Mouse (Mus musculus) cortical plate, adult 2 months (tissue): ENCODE results near the gene Eva1b. TPM values are rescaled to one million over a fixed set of nuclear protein-coding genes. Genes with fewer than 3 reads are reported as not detected.

Source experiments
- H3K27ac ChIP-seq: fragments of 200-500 bp; 2 replicates; pipeline ENCODE4 v1.5.1; 2012; ENCODE audit warnings: low read length, control low read depth, inconsistent platforms; ENCODE audit not compliant: insufficient read depth
- H3K4me1 ChIP-seq: fragments of 200-500 bp; 2 replicates; pipeline ENCODE4 v1.6.1; 2011; ENCODE audit warnings: low read length; ENCODE audit not compliant: control insufficient read depth, insufficient read depth
- H3K4me3 ChIP-seq: fragments of 200-500 bp; 2 replicates; pipeline ENCODE4 v1.5.1; 2011; ENCODE audit warnings: mild to moderate bottlenecking, low read length, control low read depth; ENCODE audit not compliant: insufficient read depth
- CTCF ChIP-seq: fragments of 200-500 bp; IDR thresholded peaks from 2 replicates; pipeline ENCODE4 v1.5.1; 2011; ENCODE audit warnings: mild to moderate bottlenecking, control low read depth, low read length; ENCODE audit not compliant: insufficient read depth; ENCODE audit errors: extremely low read depth
- POLR2A ChIP-seq: fragments of 200-500 bp; IDR thresholded peaks from 2 replicates; pipeline ENCODE4 v1.6.1; 2011; ENCODE audit warnings: mild to moderate bottlenecking, low read length, control low read depth; ENCODE audit not compliant: insufficient read depth; ENCODE audit errors: extremely low read depth
- polyA plus RNA-seq: library from polyadenylated mRNA; depleted of rRNA; stranded (reverse); fragments of >200 nt; gene quantifications from 2 replicates; pipeline ENCODE4 v1.2.3, GENCODE M21; 2012

Gene Eva1b
- polyA plus RNA-seq, 1 experiment: 7.9 TPM

- peaks cover 8% of the 10 kb centered on the region for H3K4me1 ChIP-seq
- no peak overlapping the region for H3K4me3 ChIP-seq
- H3K27ac ChIP-seq: no peak overlapping the region
- no peak for TF ChIP-seq CTCF
- no peak for TF ChIP-seq POLR2A
These were observed 12.9 kb upstream of the Eva1b start for GRCm38 (mm10) chr4:126134639-126135038.

- no peak overlapping the region for H3K27ac ChIP-seq
- TF ChIP-seq CTCF (no peak), POLR2A (no peak)
- H3K4me1 ChIP-seq: no peaks in the 10 kb centered on the region
- H3K4me3 ChIP-seq: no peak overlapping the region
These were observed 9.8 kb upstream of the Eva1b start for GRCm38 (mm10) chr4:126137773-126138172.

- Histone ChIP-seq H3K27ac (no peak overlapping the region), H3K4me3 (no peak overlapping the region), H3K4me1 (no peaks in the 10 kb centered on the region)
- no peak for TF ChIP-seq CTCF
- no peak for TF ChIP-seq POLR2A
These were observed 6.5 kb upstream of the Eva1b start for GRCm38 (mm10) chr4:126141021-126141420.

DNA sequence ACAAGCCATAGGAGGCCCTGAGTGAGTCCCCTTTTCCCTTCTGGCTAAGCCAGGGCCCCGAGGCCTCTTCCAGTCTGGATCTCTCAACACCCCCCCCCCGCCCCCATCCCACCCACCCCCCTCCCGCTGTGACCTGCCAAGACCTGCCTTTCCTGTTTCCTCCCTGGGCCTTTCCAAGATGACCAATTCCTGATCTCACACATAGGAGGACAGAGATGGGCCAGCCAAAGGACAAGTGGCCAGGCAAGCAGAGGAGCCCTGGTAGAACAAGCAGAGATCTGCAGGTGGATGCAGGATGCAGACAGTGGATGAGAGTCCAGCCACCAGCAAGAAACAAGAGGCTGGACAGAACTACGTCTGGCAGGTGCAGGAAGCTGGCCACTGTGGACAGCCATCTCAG is 2.1 kb upstream of the Eva1b start:
- Histone ChIP-seq H3K4me3 (no peak overlapping the region), H3K4me1 (peaks cover 2% of the 10 kb centered on the region; the same call in 1 of the 2 replicates), H3K27ac (no peak overlapping the region)
- TF ChIP-seq CTCF (no peak), POLR2A (no peak)

- TF ChIP-seq POLR2A: no peak
- no peak for TF ChIP-seq CTCF
- peaks cover 2% of the 10 kb centered on the region; the same call in 1 of the 2 replicates for H3K4me1 ChIP-seq
- no peak overlapping the region for H3K4me3 ChIP-seq
- no peak overlapping the region for H3K27ac ChIP-seq
These were observed 491 bp upstream of the Eva1b start for GRCm38 (mm10) chr4:126146974-126147532.

- H3K4me1 ChIP-seq: peaks cover 2% of the 10 kb centered on the region; the same call in 1 of the 2 replicates
- TF ChIP-seq CTCF (no peak), POLR2A (no peak)
- peak overlapping the region; percentile 33 for H3K4me3 ChIP-seq
- H3K27ac ChIP-seq: 0 out of 2 replicates have a peak overlapping the region, but pooled peaks have one; percentile 67
These were observed 817 bp downstream of the Eva1b start for GRCm38 (mm10) chr4:126148161-126148961.

- peak overlapping the region; percentile 33 for H3K4me3 ChIP-seq
- TF ChIP-seq CTCF (no peak), POLR2A (no peak)
- H3K27ac ChIP-seq: no peak overlapping the region
- peaks cover 2% of the 10 kb centered on the region; the same call in 1 of the 2 replicates for H3K4me1 ChIP-seq
These were observed 1.6 kb downstream of the Eva1b start for GRCm38 (mm10) chr4:126149041-126149676.

DNA sequence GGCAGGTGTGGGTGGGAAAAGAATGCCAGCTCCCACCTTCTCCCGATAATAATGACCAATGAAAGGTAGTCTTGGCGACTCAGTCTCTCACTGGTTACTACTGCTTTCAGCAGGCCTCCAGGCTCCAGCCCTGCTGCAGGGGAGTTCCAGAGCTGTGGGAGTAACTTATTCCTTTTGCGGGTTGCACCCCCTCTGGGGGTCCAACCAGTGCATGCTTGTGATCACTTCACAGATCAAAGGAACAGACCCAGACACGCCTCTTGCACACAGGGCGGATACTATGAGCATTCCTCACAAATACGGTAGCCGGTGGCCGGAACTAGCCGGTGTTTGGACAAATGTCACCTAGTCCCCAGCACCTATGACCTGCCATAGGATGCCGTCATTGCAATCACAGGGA is 2.3 kb downstream of the Eva1b start:
- no peak for TF ChIP-seq POLR2A
- H3K4me1 ChIP-seq: peaks cover 2% of the 10 kb centered on the region; the same call in 1 of the 2 replicates
- H3K4me3 ChIP-seq: no peak overlapping the region
- no peak overlapping the region for H3K27ac ChIP-seq

GRCm38 (mm10) chr4:126150297-126150948 is 2.9 kb downstream of the Eva1b start:
- Histone ChIP-seq H3K4me3 (no peak overlapping the region), H3K27ac (no peak overlapping the region), H3K4me1 (peaks cover 2% of the 10 kb centered on the region; the same call in 1 of the 2 replicates)
- no peak for TF ChIP-seq CTCF
- no peak for TF ChIP-seq POLR2A

DNA sequence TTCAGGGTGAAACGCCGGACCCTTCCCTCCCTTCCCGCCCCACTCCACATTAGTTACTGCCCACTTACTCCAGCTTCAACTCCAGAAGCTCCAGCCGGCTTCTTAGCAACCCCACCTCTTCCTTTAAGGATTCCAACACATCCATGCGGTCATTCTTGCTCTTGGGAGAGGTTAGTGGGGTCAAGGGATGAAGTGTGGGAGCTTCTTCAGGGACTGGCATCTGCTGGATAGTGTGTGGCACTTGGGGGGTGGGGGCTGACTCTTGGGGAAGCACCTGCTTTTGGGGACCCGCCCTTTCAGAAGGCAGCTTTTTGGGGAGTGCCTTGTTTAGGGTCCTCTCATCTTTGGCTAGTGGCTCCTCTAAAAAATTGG is 3.4 kb downstream of the Eva1b start:
- TF ChIP-seq POLR2A: no peak
- Histone ChIP-seq H3K4me1 (peaks cover 2% of the 10 kb centered on the region; the same call in 1 of the 2 replicates), H3K4me3 (no peak overlapping the region), H3K27ac (no peak overlapping the region)
